Mouse (Mus musculus) limb, embryonic 12.5 days (tissue): Measurements from ENCODE around the gene Ifitm7. TPM values are rescaled to one million over a fixed set of nuclear protein-coding genes. Genes with fewer than 3 reads are reported as not detected.

Experiments
- polyA plus RNA-seq: library from polyadenylated mRNA; unstranded; fragments of >200 nt; fragmentation: Nextera tagmentation; extraction: Ambion mirVana; gene quantifications from 2 replicates; pipeline ENCODE4 v1.2.1, GENCODE M21; 2016

Gene Ifitm7
- polyA plus RNA-seq, 1 experiment from 2014 or later = 0.75 TPM

Other genes starting within 250 kb of the Ifitm7 start
- 75.8 and 82.8 TPM in 2 replicates for gene Rrn3, start 206.2 kb downstream of the Ifitm7 start, polyA plus RNA-seq
- gene Ntan1, start 168.0 kb downstream of the Ifitm7 start, polyA plus RNA-seq = 183 and 184 TPM in 2 replicates
- gene Pdxdc1, start 83.8 kb downstream of the Ifitm7 start, polyA plus RNA-seq = 97.9 and 100 TPM in 2 replicates
- gene Mpv17l, start 83.7 kb downstream of the Ifitm7 start, polyA plus RNA-seq = 2.5 and 3.7 TPM in 2 replicates
- 8.4 TPM in 2 replicates for gene 2900011O08Rik, start 284 bp downstream of the Ifitm7 start, polyA plus RNA-seq
- gene Nde1, start 176.4 kb upstream of the Ifitm7 start, polyA plus RNA-seq = 147 and 150 TPM in 2 replicates
- 15.3 and 20.5 TPM in 2 replicates for gene Marf1, start 176.5 kb upstream of the Ifitm7 start, polyA plus RNA-seq